Mouse (Mus musculus): ENCODE measurements around the gene Gad1. TPM values are rescaled to one million over a fixed set of nuclear protein-coding genes. Genes with fewer than 3 reads are reported as not detected.
A peak's percentile ranks its signal among the peaks of the same experiment; 100 is the strongest.

The Gad1 gene
- polyA plus RNA-seq, 1 experiment from 2014 or later, result 0.25 TPM

DNA sequence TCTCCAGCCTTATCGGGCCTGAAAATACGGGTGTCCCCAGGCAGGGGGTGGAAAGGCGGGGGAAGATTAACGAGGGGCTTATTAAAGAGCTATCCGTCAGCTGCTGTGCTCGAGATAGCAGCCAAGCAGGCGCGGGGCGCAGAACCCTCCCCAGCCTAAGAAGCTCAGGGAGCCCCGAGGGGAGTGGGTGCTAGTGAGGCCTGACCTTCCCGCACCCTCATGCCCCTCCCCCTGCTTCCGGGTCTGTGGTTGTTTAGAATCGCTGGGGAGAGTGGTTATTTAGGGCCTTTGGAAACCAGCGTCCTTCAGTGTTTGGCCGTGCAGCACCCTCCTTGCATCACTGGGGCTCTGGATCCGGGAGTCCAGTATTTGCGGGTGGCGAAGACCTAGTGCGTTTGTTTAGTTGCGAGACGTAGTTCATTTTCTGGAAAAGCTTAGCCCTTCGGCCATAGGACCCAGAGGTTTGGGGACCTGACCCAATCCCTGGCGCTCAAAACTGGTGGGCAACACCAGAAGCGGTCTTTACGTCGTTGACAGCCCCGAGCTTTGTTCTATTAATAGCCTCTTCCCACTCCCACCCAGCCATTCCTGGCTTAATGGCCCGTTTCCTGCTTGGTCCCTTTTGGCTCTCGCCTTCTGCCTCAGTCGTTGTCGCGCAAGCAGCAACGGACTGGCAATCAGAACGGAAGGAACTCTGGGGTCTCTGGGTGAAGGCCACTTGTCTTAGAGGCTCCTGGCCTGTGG is 15.5 kb downstream of the Gad1 start:
- WGBS, result under 1% methylated on average over 34 of the region's 34 CpGs
- H3K9ac ChIP-seq (ENCODE audit: low read length), result peak overlapping the region; percentile 59
- ATAC-seq (replicated peaks; ENCODE audit: extremely low read depth, insufficient read depth, low FRiP score), result no peak

GRCm38 (mm10) chr2:70571698-70572097 is 18.8 kb downstream of the Gad1 start:
- no peak overlapping the region for H3K27ac ChIP-seq (ENCODE audit: low read length)
- ATAC-seq (replicated peaks; ENCODE audit: extremely low read depth, insufficient read depth, low FRiP score), result no peak

More for the DNA sequence above, 15.5 kb downstream of the Gad1 start:
- H3K4me3 ChIP-seq (ENCODE audit: low read length), result peak overlapping the region; percentile 55
- peaks cover 39% of the 10 kb centered on the region for H3K4me1 ChIP-seq (ENCODE audit: control insufficient read depth, insufficient read depth, low read length)
- H3K4me2 ChIP-seq (ENCODE audit: low read depth, low read length), result peak overlapping the region; percentile 88
- no peaks in the 10 kb centered on the region for H3K9me3 ChIP-seq (replicated peaks; ENCODE audit: control insufficient read depth, low read length)
- no peaks in the 10 kb centered on the region for H3K36me3 ChIP-seq (ENCODE audit: control insufficient read depth, insufficient read depth)
- H3K27me3 ChIP-seq (ENCODE audit: control insufficient read depth, insufficient read depth, low read length), result peaks cover 71% of the 10 kb centered on the region
- no peak overlapping the region for H3K27ac ChIP-seq (ENCODE audit: low read length)

GRCm38 (mm10) chr2:70572251-70572650 is 19.4 kb downstream of the Gad1 start:
- no peaks in the 10 kb centered on the region for H3K36me3 ChIP-seq (ENCODE audit: control insufficient read depth, insufficient read depth)
- ATAC-seq (replicated peaks; ENCODE audit: extremely low read depth, insufficient read depth, low FRiP score), result no peak
- H3K9me3 ChIP-seq (replicated peaks; ENCODE audit: control insufficient read depth, low read length), result no peaks in the 10 kb centered on the region
- WGBS, result 46% methylated on average over 9 of the region's 9 CpGs
- H3K9ac ChIP-seq (ENCODE audit: low read length), result no peak overlapping the region
- no peak overlapping the region for H3K27ac ChIP-seq (ENCODE audit: low read length)
- peaks cover 32% of the 10 kb centered on the region for H3K27me3 ChIP-seq (ENCODE audit: control insufficient read depth, insufficient read depth, low read length)
- H3K4me1 ChIP-seq (ENCODE audit: control insufficient read depth, insufficient read depth, low read length), result peaks cover 16% of the 10 kb centered on the region
- H3K4me3 ChIP-seq (ENCODE audit: low read length), result no peak overlapping the region
- no peak overlapping the region for H3K4me2 ChIP-seq (ENCODE audit: low read depth, low read length)

More at GRCm38 (mm10) chr2:70571698-70572097, 18.8 kb downstream of the Gad1 start:
- no peak overlapping the region for H3K4me3 ChIP-seq (ENCODE audit: low read length)
- H3K9ac ChIP-seq (ENCODE audit: low read length), result no peak overlapping the region
- peaks cover 21% of the 10 kb centered on the region for H3K4me1 ChIP-seq (ENCODE audit: control insufficient read depth, insufficient read depth, low read length)
- H3K4me2 ChIP-seq (ENCODE audit: low read depth, low read length), result no peak overlapping the region
- H3K27me3 ChIP-seq (ENCODE audit: control insufficient read depth, insufficient read depth, low read length), result peaks cover 37% of the 10 kb centered on the region
- H3K9me3 ChIP-seq (replicated peaks; ENCODE audit: control insufficient read depth, low read length), result no peaks in the 10 kb centered on the region
- H3K36me3 ChIP-seq (ENCODE audit: control insufficient read depth, insufficient read depth), result no peaks in the 10 kb centered on the region
- 30% methylated on average over 4 of the region's 4 CpGs for WGBS

DNA sequence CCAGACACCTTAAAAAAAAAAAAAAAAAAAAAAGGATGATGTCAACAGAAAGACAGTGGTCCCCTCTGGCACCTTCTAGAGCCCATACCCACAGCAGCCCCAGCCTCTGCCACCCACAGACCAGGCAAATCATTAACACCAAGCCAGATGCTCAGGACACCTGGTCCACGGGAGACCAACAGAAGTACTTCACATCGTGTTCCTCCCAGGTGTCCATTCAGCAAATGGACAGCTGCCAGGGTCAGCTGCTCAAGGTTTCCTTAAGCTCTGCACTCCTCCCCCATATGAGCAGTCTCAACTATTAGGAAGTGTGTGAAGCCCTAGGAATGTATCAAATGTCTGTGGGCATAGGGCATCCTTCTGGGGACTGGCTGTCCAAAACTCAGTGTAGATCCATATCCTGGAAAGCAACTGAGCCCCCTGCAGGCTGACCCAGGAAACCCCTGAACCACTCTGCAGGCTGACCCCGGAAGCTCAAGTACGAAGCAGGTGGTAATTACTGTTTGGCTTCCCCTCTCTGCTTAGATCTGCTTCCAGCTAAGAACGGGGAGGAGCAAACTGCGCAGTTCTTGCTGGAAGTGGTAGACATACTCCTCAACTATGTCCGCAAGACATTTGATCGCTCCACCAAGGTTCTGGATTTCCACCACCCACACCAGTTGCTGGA is 20.8 kb downstream of the Gad1 start:
- no peak overlapping the region for H3K27ac ChIP-seq (ENCODE audit: low read length)
- H3K27me3 ChIP-seq (ENCODE audit: control insufficient read depth, insufficient read depth, low read length), result peaks cover 22% of the 10 kb centered on the region
- no peaks in the 10 kb centered on the region for H3K9me3 ChIP-seq (replicated peaks; ENCODE audit: control insufficient read depth, low read length)
- no peak overlapping the region for H3K9ac ChIP-seq (ENCODE audit: low read length)
- H3K4me3 ChIP-seq (ENCODE audit: low read length), result no peak overlapping the region
- peaks cover 4% of the 10 kb centered on the region; the same call in 1 of the 2 replicates for H3K4me1 ChIP-seq (ENCODE audit: control insufficient read depth, insufficient read depth, low read length)
- 75% methylated on average over 8 of the region's 8 CpGs for WGBS
- no peaks in the 10 kb centered on the region for H3K36me3 ChIP-seq (ENCODE audit: control insufficient read depth, insufficient read depth)
- ATAC-seq (replicated peaks; ENCODE audit: extremely low read depth, insufficient read depth, low FRiP score), result no peak
- no peak overlapping the region for H3K4me2 ChIP-seq (ENCODE audit: low read depth, low read length)

- Histone ChIP-seq H3K27me3 (ENCODE audit: control insufficient read depth, insufficient read depth, low read length) (no peaks in the 10 kb centered on the region), H3K27ac (ENCODE audit: low read length) (no peak overlapping the region), H3K4me2 (ENCODE audit: low read depth, low read length) (no peak overlapping the region), H3K9me3 (replicated peaks; ENCODE audit: control insufficient read depth, low read length) (no peaks in the 10 kb centered on the region), H3K4me3 (ENCODE audit: low read length) (no peak overlapping the region), H3K36me3 (ENCODE audit: control insufficient read depth, insufficient read depth) (no peaks in the 10 kb centered on the region), H3K9ac (ENCODE audit: low read length) (no peak overlapping the region), H3K4me1 (ENCODE audit: control insufficient read depth, insufficient read depth, low read length) (no peaks in the 10 kb centered on the region)
- no peak for ATAC-seq (replicated peaks; ENCODE audit: extremely low read depth, insufficient read depth, low FRiP score)
- 83% methylated on average over 6 of the region's 6 CpGs for WGBS
These were observed 35.3 kb downstream of the Gad1 start for GRCm38 (mm10) chr2:70588200-70588599.

- H3K36me3 ChIP-seq (ENCODE audit: control insufficient read depth, insufficient read depth), result no peaks in the 10 kb centered on the region
- no peak overlapping the region for H3K4me3 ChIP-seq (ENCODE audit: low read length)
- H3K4me2 ChIP-seq (ENCODE audit: low read depth, low read length), result no peak overlapping the region
- no peak overlapping the region for H3K9ac ChIP-seq (ENCODE audit: low read length)
- no peak overlapping the region for H3K27ac ChIP-seq (ENCODE audit: low read length)
- ATAC-seq (replicated peaks; ENCODE audit: extremely low read depth, insufficient read depth, low FRiP score), result no peak
- no peaks in the 10 kb centered on the region for H3K4me1 ChIP-seq (ENCODE audit: control insufficient read depth, insufficient read depth, low read length)
- no peaks in the 10 kb centered on the region for H3K9me3 ChIP-seq (replicated peaks; ENCODE audit: control insufficient read depth, low read length)
- 73% methylated on average over 6 of the region's 6 CpGs for WGBS
- no peaks in the 10 kb centered on the region for H3K27me3 ChIP-seq (ENCODE audit: control insufficient read depth, insufficient read depth, low read length)
These were observed 39.6 kb downstream of the Gad1 start for GRCm38 (mm10) chr2:70592432-70592831.

DNA sequence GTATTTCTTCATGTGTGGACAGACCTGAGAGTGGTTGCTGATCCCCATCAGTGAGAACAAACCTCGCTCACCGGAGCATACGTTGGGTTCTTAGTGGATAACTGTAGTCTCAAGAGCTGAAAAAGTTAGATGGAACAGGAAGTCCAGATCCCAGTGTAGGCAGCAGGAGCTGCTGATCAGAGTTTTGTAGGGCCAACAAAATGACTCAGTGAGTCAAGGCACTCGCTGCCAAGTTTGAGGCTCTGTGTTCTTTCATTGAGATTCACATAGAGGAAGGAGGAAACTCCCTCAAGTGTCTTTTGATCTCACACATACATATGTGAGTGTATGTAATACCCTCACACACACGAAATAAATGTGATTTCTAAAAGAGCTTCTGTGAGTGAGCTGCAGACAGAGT is 40.8 kb downstream of the Gad1 start:
- Histone ChIP-seq H3K27ac (ENCODE audit: low read length) (no peak overlapping the region), H3K9me3 (replicated peaks; ENCODE audit: control insufficient read depth, low read length) (no peaks in the 10 kb centered on the region), H3K36me3 (ENCODE audit: control insufficient read depth, insufficient read depth) (no peaks in the 10 kb centered on the region), H3K9ac (ENCODE audit: low read length) (no peak overlapping the region), H3K4me2 (ENCODE audit: low read depth, low read length) (no peak overlapping the region), H3K4me3 (ENCODE audit: low read length) (no peak overlapping the region), H3K27me3 (ENCODE audit: control insufficient read depth, insufficient read depth, low read length) (no peaks in the 10 kb centered on the region), H3K4me1 (ENCODE audit: control insufficient read depth, insufficient read depth, low read length) (no peaks in the 10 kb centered on the region)
- no peak for ATAC-seq (replicated peaks; ENCODE audit: extremely low read depth, insufficient read depth, low FRiP score)
- 74% methylated on average over 5 of the region's 5 CpGs for WGBS

DNA sequence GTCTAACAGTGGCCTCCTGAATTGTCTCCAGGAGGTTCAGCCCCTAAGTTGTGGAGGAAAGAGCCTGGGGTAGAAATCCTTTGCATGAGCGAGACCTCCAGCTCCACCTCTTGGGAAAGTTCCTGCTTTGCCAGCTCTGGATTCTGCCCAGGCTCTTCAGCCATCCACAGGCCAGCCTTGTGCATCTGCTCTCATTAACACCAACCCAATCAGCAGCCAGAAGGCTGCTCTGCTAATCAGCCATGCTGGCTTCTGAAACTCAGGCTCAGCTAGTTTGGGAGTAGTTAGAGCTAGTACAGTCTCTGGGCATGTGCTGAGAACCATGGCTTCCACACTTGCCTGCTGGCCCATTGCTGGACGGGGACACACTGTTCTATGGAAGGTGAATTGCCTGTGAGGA is 43.0 kb downstream of the Gad1 start:
- WGBS, result 66% methylated on average over 2 of the region's 2 CpGs
- no peak for ATAC-seq (replicated peaks; ENCODE audit: extremely low read depth, insufficient read depth, low FRiP score)

DNA sequence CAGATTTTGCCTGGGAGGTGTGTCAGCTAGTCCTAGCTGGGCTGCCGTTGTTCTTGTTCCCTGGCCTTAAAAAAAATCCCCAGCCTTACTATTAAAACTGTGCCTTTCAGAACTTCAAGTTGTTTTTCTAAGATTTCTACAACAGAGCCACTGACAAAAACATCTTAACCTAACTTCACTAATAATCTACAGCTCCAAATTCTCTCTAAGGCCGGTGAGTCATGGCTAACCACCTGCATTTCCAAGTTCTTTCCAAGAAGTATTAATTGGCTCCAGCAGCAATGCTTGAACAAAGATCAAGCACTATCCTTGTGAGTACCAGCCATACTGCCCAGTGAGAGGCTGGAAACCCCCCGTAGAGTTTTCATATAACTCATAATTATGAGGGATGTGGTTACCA is 56.9 kb downstream of the Gad1 start:
- ATAC-seq (replicated peaks; ENCODE audit: extremely low read depth, insufficient read depth, low FRiP score), result no peak
- Histone ChIP-seq H3K36me3 (ENCODE audit: control insufficient read depth, insufficient read depth) (no peaks in the 10 kb centered on the region), H3K4me1 (ENCODE audit: control insufficient read depth, insufficient read depth, low read length) (no peaks in the 10 kb centered on the region), H3K4me2 (ENCODE audit: low read depth, low read length) (no peak overlapping the region), H3K9me3 (replicated peaks; ENCODE audit: control insufficient read depth, low read length) (0 out of 2 replicates have a peak, but pooled peaks cover 5% of the 10 kb centered on the region), H3K9ac (ENCODE audit: low read length) (no peak overlapping the region), H3K4me3 (ENCODE audit: low read length) (no peak overlapping the region), H3K27me3 (ENCODE audit: control insufficient read depth, insufficient read depth, low read length) (no peaks in the 10 kb centered on the region), H3K27ac (ENCODE audit: low read length) (no peak overlapping the region)
- WGBS, result 71% methylated on average over 3 of the region's 3 CpGs

More for the DNA sequence above, 43.0 kb downstream of the Gad1 start:
- Histone ChIP-seq H3K27ac (ENCODE audit: low read length) (no peak overlapping the region), H3K4me2 (ENCODE audit: low read depth, low read length) (no peak overlapping the region), H3K27me3 (ENCODE audit: control insufficient read depth, insufficient read depth, low read length) (no peaks in the 10 kb centered on the region), H3K4me3 (ENCODE audit: low read length) (no peak overlapping the region), H3K4me1 (ENCODE audit: control insufficient read depth, insufficient read depth, low read length) (no peaks in the 10 kb centered on the region), H3K9me3 (replicated peaks; ENCODE audit: control insufficient read depth, low read length) (no peaks in the 10 kb centered on the region), H3K9ac (ENCODE audit: low read length) (no peak overlapping the region), H3K36me3 (ENCODE audit: control insufficient read depth, insufficient read depth) (no peaks in the 10 kb centered on the region)

All from heart, embryonic 16.5 days (tissue).